Mouse (Mus musculus): ENCODE results near the gene Scn5a.

Gene Scn5a

GRCm38 (mm10) chr9:119566214-119566613, 12.6 kb downstream of the Scn5a start:
- in situ Hi-C loops (cut with MboI, MseI), result no loop called here

GRCm38 (mm10) chr9:119564803-119565202, 14.0 kb downstream of the Scn5a start:
- in situ Hi-C loops (cut with MboI, MseI), result no loop called here

- in situ Hi-C loops (cut with MboI, MseI), result no loop called here
Observed at GRCm38 (mm10) chr9:119563617-119564016, 15.2 kb downstream of the Scn5a start.

DNA sequence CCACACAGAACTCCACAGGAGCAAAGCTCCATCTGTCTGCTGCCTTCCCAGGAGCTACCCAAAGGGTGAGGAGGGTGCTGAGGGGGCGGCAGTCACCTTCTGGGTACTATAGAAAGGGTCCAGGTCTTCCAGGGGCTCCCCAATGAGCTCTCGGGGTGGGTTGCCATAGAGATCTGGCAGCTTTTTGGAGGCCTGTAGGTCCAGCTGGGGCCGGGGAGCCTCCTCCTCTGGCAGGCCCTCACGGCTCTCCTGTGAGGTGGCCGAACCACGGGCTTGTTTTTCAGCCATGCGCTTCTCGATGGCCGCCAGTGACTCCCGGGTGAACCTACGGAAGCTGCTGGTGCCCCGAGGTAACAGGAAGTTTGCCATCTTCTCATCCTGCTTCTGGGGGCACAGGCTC, 16.6 kb downstream of the Scn5a start:
- in situ Hi-C loops (cut with MboI, MseI), result no loop called here

GRCm38 (mm10) chr9:119561746-119562145, 17.1 kb downstream of the Scn5a start:
- in situ Hi-C loops (cut with MboI, MseI), result no loop called here

- in situ Hi-C loops (cut with MboI, MseI), result no loop called here
Observed at GRCm38 (mm10) chr9:119559537-119560276, 19.1 kb downstream of the Scn5a start.

DNA sequence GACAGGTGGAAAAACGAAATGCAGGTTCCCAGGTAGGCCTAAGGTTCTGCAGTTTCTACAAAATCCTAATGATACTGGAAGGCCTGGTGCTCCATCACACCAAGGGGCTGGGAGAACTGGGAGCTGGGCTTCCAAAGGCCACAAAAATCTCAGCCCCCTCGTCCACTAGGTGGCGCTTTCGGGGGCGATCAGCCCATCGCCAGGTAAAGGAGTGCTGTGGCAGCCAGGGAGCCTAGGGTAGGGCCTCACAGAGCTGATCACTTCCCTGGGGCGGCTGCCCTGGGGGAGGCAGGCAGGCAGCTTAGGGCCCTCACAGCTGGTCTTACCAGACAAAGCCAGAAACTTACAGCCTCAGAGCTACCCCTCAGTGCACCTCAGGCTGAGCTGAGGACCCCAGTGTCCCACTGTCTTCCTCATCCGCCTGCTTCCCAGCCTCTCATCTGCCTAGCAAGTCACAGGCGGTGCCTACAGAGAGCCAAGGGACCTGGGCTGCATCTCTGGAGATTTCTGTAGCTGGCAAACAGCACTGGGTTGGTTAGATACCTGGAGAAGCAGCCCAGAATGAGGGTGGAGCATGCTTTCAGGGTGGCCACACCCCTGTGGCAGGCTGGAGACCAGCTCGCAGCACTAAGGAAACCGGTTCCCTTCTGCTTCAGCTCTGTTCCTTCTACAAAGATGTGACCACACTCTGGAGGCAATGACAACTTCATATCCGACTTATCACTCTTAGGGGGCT, 20.5 kb downstream of the Scn5a start:
- in situ Hi-C loops (cut with MboI, MseI), result no loop called here

DNA sequence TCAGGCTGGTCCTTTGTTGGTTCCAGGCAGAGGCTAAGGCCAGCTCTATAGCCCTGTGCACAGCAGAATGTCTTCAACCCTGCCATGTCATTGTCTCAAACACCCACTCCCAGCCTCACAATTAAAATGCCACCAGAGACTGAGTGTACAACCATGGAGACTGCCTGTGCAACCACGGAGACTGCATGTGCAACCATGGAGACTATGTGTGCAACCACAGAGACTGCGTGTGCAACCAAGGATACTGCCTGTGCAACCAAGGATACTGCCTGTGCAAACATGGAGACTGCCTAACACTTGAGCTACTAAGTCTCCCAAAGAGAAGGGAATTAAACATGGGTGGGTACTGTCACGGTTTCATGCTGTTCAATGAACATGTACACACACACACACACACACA, 22.8 kb downstream of the Scn5a start:
- in situ Hi-C loops (cut with MboI, MseI), result no loop called here

DNA sequence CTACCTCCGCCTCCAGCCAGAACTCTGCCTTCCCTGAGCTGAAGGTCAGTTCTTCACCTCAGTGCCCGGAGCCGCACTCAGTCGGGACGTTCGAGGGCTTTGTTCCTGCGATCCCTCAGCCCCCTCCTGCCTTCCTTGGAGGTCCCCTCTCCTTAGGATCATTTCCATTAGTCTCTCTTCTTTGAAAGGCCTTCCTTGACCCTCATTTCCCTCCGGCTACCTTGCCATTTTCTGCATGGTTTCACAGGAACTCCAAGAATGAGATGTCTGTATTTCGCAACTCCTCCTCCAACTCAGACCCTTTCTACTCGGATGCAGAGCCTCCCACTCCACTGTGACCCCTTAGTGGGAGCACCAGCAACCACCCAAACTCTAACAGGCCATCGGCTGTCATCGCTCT, 31.3 kb downstream of the Scn5a start:
- in situ Hi-C loops (cut with MboI, MseI), result no loop called here

GRCm38 (mm10) chr9:119547128-119547527, 31.7 kb downstream of the Scn5a start:
- in situ Hi-C loops (cut with MboI, MseI), result no loop called here

GRCm38 (mm10) chr9:119540726-119541125, 38.1 kb downstream of the Scn5a start:
- in situ Hi-C loops (cut with MboI, MseI), result no loop called here

DNA sequence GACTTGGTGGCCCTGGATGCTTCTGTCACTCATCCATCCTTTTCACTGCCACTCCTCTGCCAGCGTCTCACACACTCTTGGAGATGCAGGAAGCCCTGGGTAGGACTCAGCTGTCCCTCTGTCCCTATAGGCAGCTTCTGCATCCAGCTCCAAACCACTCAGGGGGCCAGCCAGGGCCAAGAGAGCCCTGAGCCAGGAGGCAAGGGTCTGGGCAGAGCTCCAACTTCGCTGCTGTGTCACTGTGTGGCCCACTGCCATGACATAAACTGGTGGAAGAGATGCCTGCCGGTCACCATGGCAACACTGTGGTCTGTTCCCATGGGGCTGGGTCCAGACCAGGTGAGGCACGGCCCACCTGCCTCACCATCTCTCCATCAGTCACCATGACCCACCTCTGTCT, 41.0 kb downstream of the Scn5a start:
- in situ Hi-C loops (cut with MboI, MseI), result no loop called here

- in situ Hi-C loops (cut with MboI, MseI), result no loop called here
Observed at GRCm38 (mm10) chr9:119531684-119532417, 47.0 kb downstream of the Scn5a start.

DNA sequence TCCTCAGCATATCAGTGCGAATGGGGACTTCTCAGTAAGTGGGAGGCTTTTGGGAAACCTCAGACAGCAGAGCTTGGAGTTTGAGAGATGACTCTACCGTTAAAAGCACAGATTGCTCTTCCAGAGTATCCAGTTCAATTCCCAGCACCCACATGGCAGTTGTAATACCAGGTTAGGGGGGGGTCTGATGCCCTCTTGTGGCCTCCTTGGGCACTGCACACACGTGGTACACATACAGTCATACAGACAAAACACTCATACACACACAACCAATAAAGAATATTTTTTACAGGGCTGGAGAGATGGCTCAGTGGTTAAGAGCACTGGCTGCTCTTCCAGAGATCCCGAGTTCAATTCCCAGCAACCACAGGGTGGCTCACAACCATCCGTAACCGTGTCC, 54.3 kb downstream of the Scn5a start:
- in situ Hi-C loops (cut with MboI, MseI), result loop anchor here in 1 of 2 experiments (25.0 kb wide), 1 partner anchor 1988 kb away; no protein-coding TSS in a partner anchor

DNA sequence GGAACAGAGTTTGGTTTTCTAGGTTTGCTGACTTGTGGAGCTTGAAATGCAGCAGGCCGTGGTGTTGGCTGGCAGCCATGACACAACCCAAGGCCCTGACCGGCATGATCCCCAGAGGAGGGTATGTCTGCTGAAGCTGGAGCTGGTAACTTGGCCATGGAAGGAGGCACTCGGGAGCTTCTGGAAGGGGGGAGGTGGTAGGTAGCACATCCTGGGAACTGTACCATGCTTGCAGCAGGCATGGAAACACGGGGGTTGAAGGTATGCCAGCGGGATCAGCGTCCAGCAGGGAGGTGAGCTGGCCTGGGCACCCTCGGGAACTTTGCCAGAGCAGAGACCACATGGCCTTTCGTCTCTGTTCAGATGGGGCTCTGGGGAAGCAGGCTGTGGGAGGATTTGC, 55.5 kb downstream of the Scn5a start:
- in situ Hi-C loops (cut with MboI, MseI), result loop anchor here in 1 of 2 experiments (25.0 kb wide), 1 partner anchor 1989 kb away; no protein-coding TSS in a partner anchor

GRCm38 (mm10) chr9:119519116-119519515, 59.7 kb downstream of the Scn5a start:
- in situ Hi-C loops (cut with MboI, MseI), result loop anchor here in 1 of 2 experiments (25.0 kb wide), 1 partner anchor 1993 kb away; no protein-coding TSS in a partner anchor

DNA sequence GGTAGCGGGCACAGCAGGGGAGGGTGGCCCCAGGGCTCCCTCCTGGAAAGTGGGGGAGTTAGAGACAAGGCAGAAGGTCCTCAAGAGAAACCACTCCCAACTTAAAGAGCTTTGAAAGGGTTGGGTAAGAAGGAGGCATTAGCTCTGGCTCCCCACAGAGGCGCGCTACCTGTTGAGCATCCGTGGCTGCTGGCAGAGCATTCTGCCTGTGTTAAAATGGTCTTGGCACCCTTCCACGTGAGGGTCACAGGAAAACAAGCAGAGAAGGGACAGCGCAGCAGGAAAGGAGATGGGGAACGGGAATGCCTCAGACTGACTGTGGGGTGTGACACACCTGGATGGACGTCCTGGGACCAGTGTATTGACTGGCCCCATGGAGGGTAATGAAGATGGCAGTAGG, 60.6 kb downstream of the Scn5a start:
- in situ Hi-C loops (cut with MboI, MseI), result loop anchor here in 1 of 2 experiments (25.0 kb wide), 1 partner anchor 1994 kb away; no protein-coding TSS in a partner anchor

- in situ Hi-C loops (cut with MboI, MseI), result loop anchor here in 1 of 2 experiments (25.0 kb wide), 1 partner anchor 1995 kb away; no protein-coding TSS in a partner anchor
Observed at GRCm38 (mm10) chr9:119517467-119517866, 61.3 kb downstream of the Scn5a start.

- in situ Hi-C loops (cut with MboI, MseI), result loop anchor here in 1 of 2 experiments (25.0 kb wide), 1 partner anchor 1995 kb away; no protein-coding TSS in a partner anchor
Observed at GRCm38 (mm10) chr9:119516815-119517214, 62.0 kb downstream of the Scn5a start.

GRCm38 (mm10) chr9:119515454-119515853, 63.4 kb downstream of the Scn5a start:
- in situ Hi-C loops (cut with MboI, MseI), result loop anchor here in 1 of 2 experiments (25.0 kb wide), 1 partner anchor 1997 kb away; no protein-coding TSS in a partner anchor

GRCm38 (mm10) chr9:119514986-119515385, 63.8 kb downstream of the Scn5a start:
- in situ Hi-C loops (cut with MboI, MseI), result loop anchor here in 1 of 2 experiments (25.0 kb wide), 1 partner anchor 1997 kb away; no protein-coding TSS in a partner anchor

Measured in T-helper 17 cell (primary cell).